Mouse (Mus musculus) lung, adult 2 months (tissue): ENCODE measurements around the gene Cuedc1.

Experiments
- CTCF ChIP-seq: fragments of 200-500 bp; IDR thresholded peaks from 2 replicates; pipeline ENCODE4 v1.5.1; 2011; ENCODE audit warnings: mild to moderate bottlenecking, low read length, control low read depth; ENCODE audit not compliant: insufficient read depth
- POLR2A ChIP-seq: fragments of 200-500 bp; IDR thresholded peaks from 2 replicates; pipeline ENCODE4 v1.6.1; 2011; ENCODE audit warnings: low read depth, mild to moderate bottlenecking, control low read depth, low read length, borderline replicate concordance; ENCODE audit errors: extremely low read depth

DNA sequence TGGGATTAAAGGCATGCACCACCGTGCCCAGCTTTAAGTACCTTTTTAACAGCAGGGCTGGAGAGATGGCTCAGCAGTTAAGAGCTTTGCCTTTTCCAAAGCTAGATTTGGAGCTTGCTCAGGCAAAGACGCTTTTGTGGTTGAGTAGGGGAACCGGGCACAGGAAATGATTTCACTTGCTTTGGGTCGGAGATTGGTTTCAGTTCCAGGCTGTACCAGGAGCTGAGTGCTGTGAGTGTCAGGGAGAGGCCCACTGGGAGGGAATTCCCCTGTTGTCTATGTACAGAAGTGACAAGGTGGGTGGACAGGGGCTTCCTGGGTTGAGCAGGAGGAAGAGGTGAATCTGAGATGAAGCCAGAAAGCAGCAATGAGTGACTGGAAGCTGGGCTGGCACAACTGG lies 9.5 kb downstream of the Cuedc1 start:
- TF ChIP-seq CTCF (no peak), POLR2A (no peak)
